Mouse (Mus musculus): ENCODE results near the gene S1pr4.

S1pr4 gene

DNA sequence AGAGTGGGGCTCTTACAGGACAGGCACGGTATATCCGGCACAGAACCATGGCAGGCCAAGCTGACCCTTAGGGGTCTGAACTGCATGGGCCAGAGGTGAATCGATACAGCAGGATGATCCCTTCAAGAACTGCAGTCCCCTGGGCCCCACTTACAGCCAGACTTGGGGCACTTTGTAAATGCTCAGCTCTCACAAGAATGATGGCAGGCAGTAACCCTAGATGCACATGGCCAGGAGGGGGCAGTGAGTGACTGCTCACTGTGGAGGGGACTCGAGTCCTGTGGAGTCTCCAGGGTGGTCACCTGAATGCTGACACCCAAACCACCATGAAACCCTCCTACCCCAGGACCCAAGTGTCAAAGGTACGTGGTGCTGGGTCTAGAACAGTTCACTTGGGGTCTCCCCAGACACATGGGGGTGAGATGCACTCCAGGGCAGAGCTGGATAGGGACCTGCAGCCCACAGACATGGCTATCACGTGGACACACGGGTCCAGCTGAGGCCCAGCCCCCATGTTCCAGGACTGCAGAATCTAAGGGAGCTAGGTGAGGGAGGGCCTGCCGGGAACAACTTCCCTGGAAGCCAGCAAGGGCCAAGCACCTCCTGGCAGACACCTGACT lies 6.2 kb downstream of the S1pr4 start:
- DNase-seq (ENCODE audit: low spot score in 2 of 2), result no peak

DNA sequence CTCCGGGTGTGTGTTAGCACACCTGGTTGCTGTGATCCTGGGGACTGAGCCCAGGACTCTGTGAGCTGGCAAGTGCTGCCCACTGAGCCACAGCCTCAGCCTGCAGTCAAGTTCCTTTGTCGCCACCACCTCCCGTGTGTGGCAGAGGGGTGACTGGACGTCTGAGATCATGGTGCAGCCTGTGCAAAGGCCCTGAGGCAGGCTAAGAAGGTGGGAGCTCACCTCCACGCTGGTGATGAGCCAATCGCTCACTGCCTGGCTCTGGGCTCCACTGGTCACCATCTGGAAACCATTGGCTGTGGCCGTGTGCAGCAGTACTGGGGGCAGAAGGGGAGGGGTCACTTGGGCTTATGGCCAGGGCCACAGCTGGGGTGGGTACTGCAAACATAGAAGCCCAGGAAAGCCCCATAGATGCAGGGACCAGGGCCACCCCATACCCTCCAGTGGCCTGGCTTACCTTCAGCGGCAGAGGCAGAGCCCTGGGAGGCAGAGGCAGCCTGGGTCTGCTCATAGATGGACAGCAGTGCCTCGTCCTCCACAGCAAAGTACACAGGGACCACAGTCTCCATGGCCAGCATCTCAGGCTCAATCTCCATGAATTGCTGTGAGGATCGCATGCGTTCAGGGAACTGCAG lies 7.2 kb downstream of the S1pr4 start:
- DNase-seq (ENCODE audit: low spot score in 2 of 2), result no peak

DNA sequence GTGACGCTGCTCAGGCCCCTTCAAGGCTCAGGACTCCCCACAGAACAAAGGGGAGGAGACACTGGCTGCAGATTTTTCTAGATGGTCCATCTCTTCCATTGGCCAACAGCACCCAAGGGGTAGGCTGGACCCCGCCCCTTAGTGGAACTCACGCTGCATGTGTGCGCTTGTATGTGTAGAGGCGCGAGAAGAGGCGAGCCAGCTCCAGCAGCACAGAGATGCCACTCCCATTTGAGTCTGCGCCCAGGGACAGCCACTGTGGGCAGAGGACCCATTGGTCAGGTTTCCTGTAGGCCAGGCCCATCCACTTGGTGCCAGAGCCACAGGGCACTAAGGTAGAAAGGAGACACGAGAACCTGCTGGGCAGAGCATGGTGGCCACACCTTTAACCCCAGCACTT lies 8.9 kb downstream of the S1pr4 start:
- no peak for DNase-seq (ENCODE audit: low spot score in 2 of 2)

DNA sequence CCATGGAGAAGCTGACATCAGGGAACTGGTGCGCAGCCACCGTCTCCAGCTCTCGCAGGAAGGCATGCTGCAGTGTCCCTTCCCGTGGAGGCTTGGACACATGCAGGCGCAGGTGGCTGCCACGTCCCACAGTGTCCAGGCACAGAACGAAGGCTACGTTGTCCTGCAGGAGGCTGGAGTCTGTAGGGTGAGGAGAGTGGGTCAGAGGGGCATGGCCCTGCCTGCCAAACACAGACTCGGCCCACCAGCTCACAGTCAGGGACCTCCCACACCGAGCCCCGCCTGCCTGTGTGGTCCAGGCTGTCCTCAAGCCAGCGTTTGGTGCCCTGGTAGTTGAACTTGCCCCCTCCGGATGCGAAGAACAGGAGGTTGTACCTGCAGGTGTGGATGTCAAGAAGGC lies 10.0 kb downstream of the S1pr4 start:
- no peak for DNase-seq (ENCODE audit: low spot score in 2 of 2)

DNA sequence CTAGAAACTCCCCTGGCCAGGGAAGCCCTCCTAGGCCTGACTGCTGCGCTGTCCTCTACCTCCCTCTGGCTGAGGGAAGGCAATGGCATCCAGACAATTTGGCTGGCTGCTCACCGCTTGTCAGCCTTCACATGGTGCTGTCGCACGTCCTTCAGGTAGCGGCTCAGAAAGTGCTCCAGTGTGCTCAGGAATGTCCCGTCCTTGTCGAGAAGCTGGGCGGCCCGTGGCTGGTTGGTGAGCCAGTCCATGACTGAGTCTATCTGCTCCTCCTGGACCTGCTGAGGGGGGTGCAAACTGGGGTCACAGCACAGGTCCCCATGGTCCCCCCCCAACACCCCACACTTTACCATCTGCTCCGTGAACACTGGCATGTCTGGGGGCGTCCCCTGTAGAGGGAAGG lies 11.9 kb downstream of the S1pr4 start:
- DNase-seq (ENCODE audit: low spot score in 2 of 2), result no peak

DNA sequence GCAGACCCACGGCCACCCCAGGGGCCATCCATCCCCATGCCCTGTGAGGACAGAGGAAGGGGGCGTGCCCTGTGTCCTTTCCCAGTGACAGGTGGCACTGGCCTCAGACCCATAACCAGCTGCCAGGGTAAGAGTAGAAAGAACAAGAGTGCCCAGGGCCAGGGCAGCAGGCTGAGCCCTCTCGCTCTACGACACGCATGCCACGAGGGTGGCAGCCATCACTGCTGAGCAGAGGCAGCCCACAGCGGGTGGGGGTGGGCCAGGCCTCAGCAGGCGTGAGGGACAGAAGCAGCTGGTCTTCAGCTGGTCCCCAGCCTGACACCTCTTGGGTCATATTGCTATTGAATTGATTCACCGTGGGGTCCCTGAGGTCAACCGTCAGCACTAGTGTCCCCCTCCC lies 13.4 kb downstream of the S1pr4 start:
- no peak for DNase-seq (ENCODE audit: low spot score in 2 of 2)

DNA sequence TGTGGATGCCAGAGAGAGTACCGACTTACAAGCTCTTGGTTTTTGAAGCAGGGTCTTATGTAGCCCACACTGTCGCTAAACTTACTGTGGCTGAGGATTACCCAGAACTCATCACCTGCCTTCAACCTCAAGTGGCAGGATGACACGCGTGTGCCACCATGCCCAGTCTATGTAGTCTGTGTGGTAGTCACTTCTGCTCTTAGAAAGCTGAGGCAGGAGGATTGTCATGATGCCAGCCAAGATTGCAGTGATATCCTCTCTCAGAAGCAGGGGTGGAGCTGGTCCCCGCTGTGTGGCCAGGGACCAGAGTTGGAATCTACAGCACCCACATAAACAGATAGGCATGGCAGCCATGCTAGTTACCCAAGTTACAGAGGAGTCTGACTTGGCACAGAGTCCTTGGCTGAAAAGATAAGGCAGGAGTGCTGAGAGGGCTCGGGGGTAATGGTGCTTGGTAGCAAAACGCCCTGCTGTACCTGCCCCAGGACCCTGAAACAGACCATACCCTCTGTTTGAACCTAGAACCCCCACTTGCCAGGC lies 14.4 kb downstream of the S1pr4 start:
- DNase-seq (ENCODE audit: low spot score in 2 of 2), result no peak

DNA sequence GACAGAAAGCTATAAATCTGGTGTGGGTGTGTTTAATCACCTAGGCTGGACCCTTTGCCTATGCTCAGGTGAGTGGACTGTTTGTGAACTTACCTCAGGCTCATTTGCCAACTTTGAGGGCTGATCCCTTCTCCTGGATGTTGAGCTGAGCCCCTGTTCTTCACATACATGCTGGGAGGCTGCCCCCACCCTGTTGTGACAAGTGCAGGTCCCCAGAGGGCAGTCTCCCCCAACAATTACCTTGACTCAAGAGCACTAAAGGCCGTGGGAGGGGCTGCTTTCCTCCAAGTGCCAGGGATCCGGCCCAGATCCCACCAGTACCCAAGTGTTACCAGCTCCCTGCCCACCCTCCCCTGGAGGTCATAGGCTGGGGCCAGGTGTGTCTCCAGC lies 14.9 kb downstream of the S1pr4 start:
- DNase-seq (ENCODE audit: low spot score in 2 of 2), result no peak

DNA sequence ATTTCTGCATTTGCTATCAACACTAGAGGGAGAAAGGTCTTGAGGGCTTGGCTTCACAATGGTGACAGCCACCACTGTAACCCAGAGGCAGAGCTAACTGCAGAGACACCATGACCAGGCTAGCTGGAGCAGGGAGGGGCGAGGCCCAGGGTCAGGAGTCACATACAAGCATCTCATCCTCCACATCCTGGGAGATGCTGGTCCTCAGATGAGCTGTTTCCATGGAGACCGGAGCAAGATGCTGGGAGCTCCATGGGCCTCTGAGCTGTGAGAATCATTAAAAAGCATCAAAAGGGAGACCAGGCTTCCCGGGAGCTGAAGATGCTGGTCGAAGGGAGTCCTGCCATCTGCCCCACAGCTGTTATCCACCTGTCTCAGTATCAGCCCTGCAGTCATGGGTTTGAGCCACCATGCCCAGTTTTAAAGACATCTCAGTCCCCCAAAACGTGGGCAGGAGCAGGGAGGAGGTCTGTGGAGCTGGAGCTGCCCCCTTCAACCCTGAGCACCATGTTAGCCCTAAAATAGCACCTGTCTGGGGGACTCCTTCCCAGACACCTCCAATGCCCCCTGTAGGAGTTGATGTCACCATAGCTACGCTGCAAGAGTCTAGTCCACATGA lies 15.4 kb downstream of the S1pr4 start:
- DNase-seq (ENCODE audit: low spot score in 2 of 2), result no peak

DNA sequence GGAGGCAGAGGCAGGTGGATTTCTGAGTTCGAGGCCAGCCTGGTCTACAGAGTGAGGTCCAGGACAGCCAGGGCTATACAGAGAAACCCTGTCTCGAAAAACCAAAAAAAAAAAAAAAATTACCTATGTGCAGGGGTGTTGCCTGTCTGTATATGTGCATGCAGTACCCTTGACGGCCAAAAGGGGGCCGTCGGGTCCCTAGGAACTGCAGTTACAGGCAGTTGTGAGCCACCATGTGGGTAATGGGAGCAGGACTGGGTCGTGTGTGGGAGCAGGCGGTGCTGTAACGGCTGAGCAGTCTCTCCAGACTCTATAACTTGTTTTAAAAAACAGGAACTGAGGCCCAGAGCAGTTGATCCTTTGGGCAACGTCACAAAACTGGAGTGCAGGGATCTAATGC lies 15.9 kb downstream of the S1pr4 start:
- DNase-seq (ENCODE audit: low spot score in 2 of 2), result peak in 1 of 2 experiments; percentile 64

DNA sequence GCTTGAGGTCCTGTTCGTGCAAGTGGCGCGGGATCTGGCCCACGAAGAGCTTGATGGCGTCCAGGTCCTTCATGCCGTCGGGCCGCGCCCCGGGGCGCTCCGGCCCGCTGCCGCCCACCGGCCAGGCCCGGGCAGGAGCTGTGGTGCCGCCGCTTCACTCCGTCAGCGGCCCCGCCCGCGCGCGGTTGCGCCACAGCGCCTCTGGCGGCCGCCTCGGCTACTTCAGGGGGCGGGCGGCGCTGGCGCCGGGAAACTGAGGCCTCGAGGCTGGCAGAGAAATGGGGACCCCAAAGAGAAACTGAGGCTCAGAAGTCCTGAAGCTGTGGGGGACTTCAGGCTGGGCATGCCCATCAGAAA lies 17.4 kb downstream of the S1pr4 start, which contains the start of gene Celf5:
Gene Celf5, minus strand, starts transcription at position 177 of the 357 bp plus-strand sequence.
- DNase-seq (ENCODE audit: low spot score in 2 of 2), result peak; percentile 55 to 79

DNA sequence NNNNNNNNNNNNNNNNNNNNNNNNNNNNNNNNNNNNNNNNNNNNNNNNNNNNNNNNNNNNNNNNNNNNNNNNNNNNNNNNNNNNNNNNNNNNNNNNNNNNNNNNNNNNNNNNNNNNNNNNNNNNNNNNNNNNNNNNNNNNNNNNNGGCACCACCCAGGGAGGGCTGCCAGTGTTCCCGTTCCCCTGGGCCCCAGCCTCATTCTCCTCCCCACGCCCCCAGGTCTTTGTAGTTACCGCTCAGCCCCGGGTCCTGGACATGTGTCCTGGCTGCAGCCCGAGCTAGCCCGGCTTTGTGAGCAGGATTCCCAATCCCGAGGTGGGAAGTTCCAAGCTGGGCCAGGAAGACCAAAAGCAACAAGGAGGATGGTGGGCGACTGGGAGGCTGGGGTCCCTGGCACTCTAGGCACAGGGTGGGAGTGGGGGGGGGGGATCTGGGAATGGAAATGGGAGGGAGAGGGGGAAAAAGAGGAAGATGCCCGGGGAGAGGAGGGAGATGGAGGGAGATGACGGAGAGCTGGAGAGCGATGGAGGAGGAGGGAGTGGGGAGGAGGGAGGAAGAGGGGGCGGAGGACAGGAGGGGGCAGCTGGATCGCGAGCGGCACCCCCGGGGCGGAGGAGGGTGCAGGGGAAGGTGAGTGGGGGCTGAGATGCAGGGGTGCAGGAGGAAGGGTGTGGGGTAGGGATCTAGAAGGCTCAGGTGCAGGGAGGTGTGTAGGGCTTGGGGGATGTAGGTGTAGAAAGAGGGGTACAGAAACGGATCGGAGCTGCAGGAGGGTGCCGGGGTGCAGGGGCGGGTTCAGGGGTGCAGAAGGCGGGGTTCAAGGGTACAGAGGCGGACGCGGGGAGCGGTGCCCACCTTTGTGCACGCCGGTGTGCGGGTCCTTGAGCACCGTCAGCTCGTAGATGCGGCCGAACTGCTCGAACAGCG lies 18.1 kb downstream of the S1pr4 start:
- DNase-seq (ENCODE audit: low spot score in 2 of 2), result no peak

DNA sequence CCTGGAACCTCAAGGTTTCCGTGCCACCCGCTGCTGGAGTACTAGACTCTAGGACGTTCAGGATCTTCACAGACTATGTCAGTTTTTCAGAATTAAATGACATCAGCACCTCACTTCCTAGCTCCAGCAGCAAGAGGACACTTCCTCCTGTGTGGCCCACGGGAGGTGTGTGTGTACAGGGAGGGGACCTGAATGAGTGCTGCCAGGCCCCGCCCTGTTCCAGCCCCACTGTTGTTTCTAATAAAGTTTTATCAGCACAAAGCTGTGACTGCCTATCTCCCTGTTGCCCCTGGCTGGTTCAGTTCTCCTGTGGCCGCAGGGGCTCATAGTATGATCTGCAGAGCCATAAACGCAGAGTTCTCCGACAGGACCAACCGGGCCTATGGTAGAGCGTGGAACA lies 25.5 kb downstream of the S1pr4 start:
- DNase-seq (ENCODE audit: low spot score in 2 of 2), result no peak

DNA sequence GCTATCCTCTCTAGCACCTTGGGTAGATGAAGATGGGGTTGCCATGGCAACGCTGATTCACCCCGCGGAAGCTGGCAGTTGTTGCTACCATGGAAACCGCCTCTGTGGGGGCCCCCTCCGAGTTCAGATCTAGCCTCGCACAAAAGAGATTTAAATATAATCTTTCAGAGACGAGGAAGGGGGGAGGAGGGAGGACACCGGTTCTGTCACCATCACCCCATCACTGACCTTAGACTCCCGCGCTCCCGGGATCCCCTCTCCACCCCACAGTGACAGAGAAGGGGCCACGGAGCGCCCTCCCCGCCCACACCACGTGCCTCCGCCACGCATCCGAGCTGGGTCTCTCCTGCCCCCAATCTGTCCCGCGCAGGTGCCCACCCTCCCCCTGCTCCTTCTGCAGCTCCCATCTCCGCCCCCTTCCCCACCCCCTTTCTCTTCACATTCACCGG lies 26.9 kb downstream of the S1pr4 start:
- DNase-seq (ENCODE audit: low spot score in 2 of 2), result peak in 1 of 2 experiments; percentile 72

DNA sequence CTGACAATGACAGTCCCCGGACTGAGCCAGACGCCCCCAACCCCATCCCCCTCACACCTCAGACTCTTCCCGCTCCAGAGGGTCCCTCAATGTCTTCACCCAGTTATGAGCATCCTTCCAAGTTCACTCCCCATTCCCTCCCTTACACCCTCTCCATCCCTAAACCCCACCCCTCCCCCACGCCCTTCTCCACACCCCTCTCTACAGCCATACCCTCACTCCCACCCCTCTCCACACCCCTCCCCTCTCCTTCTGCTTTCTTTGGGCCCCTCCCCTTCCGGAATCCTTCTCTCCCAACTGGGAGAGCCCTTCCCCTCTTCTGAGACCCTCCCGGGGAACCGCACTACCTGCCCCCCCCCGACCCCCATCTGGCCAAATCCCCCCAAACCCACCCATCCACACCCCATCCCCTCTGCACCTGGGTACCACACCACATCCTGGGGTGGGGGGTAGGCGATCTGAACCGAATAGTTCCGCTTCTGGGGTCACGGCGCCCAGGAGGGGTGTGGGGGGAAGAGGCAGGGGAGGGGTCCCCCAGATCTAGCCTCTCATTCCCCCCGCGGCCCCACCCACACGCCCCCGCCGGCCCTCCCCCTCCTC lies 27.4 kb downstream of the S1pr4 start:
- DNase-seq (ENCODE audit: low spot score in 2 of 2), result no peak

DNA sequence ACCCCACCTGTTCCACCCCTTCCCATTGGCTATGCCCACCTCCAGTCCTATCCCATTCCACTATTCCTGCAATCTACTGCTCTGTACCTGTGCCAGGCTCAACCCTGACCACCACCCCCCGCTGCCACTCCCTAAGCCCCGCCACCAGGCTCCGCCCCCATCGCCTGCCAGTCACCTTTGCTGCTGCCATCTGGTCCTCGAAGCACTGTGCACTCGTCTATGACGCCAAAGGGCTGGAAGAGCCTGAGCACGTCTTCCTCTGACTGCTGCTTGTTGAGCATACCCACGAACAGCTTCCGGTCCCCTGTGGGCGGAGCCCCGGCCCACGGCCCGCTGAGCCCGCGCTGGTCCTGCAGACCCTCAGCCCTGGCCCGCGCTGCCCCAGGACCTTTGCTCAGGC lies 29.5 kb downstream of the S1pr4 start:
- DNase-seq (ENCODE audit: low spot score in 2 of 2), result no peak

DNA sequence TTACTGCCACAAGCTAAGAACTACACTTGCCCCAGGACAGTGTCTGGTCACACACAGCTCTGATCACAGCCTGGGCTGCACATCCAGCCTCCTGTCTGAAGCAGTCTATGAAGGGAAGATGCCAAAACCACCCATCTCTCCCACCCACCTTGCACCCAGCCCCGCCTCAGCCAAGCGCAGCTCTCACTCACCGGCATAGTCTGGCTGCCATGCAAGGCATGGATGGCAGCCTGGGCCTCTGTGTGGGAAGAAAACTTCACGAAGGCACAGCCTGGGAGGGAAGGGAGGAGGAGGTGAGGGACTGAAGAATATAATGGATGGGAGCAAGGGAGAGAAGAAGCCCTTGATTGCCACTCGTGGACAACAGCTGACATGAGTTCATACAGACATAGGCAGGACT lies 30.7 kb downstream of the S1pr4 start:
- no peak for DNase-seq (ENCODE audit: low spot score in 2 of 2)

DNA sequence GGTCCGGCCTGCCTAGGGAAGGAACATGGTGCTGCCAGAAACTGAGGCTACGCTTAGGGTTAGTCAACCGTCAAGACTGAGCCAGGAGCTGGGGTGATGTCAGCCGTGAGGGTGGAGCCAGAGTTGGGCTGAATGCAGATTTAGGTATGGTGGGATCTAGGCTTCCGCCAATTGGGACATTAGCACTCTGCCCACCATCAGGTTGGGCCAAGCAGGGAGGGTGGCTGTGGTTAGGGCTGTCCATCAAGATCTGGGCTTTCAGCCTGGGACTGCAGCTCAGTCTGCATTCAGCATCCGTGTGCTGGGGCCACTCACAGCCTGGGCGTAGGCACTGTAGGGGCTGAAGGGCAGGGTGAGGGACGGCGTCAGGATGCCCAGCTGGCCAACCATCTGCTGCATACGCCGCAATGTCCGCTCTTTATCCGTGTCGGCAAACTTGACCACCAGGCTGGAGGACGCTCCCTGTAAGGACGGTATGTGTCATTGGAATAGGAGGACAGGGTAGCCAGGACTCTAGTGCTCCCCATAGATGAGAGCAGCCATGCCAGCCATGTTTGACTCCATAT lies 32.2 kb downstream of the S1pr4 start:
- DNase-seq (ENCODE audit: low spot score in 2 of 2), result peak in 1 of 2 experiments; percentile 19

DNA sequence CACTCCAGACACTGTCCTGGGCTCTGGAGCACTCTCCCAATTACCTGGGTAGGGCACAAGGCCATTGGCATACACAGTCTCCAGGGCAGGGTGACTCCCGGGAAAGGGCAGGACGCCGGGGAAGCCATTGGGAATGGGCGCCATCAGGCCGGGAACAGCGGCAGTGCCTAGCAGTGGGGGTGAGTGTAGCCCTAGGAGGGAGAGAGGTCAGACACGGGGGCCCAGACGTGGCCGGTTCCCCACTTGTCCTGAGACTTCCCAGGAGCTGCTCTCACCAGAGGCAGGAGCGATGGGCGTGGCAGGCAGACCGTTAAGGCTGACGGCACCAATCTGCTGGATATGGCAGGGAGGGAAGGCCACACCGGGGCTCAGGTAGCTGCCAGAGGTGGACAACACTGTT lies 33.1 kb downstream of the S1pr4 start:
- peak in 1 of 2 experiments; percentile 20 for DNase-seq (ENCODE audit: low spot score in 2 of 2)

DNA sequence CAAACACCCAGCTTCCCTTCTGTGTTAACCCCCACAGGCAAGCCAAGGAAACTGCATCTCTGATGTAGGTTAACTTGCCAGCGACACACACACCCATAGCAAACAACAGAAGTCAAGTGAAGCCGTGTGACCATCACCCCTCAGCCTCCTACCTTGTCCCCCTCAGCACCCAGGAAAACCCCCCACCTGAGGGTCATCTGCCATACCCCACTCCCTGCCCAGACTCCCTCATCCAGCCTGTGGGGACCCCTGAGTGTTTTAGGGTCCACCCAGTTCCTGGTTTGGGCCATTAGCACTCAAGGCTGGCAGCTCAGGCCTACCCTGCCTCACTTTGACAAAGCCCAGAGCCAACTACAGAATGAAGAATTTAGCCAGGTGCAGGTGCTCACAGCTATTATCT lies 33.9 kb downstream of the S1pr4 start:
- peak in 1 of 2 experiments; percentile 15 for DNase-seq (ENCODE audit: low spot score in 2 of 2)

DNA sequence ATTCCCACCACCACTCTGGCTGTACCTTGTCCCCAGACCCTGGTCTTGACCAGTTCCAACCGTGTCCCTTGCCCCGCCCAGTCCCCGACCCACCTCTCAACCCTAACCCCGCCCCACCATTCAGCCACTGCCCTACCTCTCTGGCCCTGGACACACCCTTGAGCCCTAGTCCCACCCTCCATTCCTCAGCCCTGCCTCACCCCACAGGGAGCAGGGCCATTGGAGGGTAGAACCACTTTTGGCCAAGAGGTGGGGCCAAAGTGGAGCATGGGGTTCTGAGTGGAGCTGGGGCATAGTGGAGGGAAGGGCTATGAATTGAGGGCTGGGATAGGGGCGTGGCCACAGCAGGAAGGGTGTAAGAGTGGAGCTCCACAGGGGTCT lies 34.7 kb downstream of the S1pr4 start:
- peak in 1 of 2 experiments; percentile 18 for DNase-seq (ENCODE audit: low spot score in 2 of 2)

All from cerebellum, postnatal 4 days (tissue).